Mouse (Mus musculus) thymus, postnatal 10 days (tissue): ENCODE measurements at regions not wholly inside any gene's neighbourhood (a gene's known extent, or its start where the extent isn't known, plus 50 kb on each side); places are given as distances from the start of the nearest gene placed in this dataset.

ENCODE experiments used
- DNase-seq, 2 experiments: peaks; one replicate each; pipeline ENCODE4 v3.0.0; 2021; ENCODE audit warnings: low spot score in 2 of 2

GRCm38 (mm10) chr1:47094498-47094897, 201.8 kb upstream of the Slc39a10 start:
- no peak for DNase-seq

- DNase-seq = no peak
Measured at GRCm38 (mm10) chr1:47093289-47093947, 200.8 kb upstream of the Slc39a10 start.

- no peak for DNase-seq
Measured at GRCm38 (mm10) chr1:47076423-47076822, 183.8 kb upstream of the Slc39a10 start.

GRCm38 (mm10) chr1:47058149-47058548, 165.5 kb upstream of the Slc39a10 start:
- no peak for DNase-seq

- DNase-seq = no peak
Measured at GRCm38 (mm10) chr1:47057344-47057743, 164.7 kb upstream of the Slc39a10 start.

- no peak for DNase-seq
Measured at GRCm38 (mm10) chr1:47051109-47051508, 158.5 kb upstream of the Slc39a10 start.

GRCm38 (mm10) chr1:47050492-47050891, 157.8 kb upstream of the Slc39a10 start:
- DNase-seq = no peak

GRCm38 (mm10) chr1:47037576-47037975, 144.9 kb upstream of the Slc39a10 start:
- no peak for DNase-seq

- DNase-seq = no peak
Measured at GRCm38 (mm10) chr1:47019356-47019755, 126.7 kb upstream of the Slc39a10 start.

- DNase-seq = no peak
Measured at GRCm38 (mm10) chr1:47014526-47014925, 121.9 kb upstream of the Slc39a10 start.

- no peak for DNase-seq
Measured at GRCm38 (mm10) chr1:47003746-47004145, 111.1 kb upstream of the Slc39a10 start.

GRCm38 (mm10) chr1:46999337-46999736, 106.7 kb upstream of the Slc39a10 start:
- DNase-seq = no peak

GRCm38 (mm10) chr1:46985978-46986377, 93.3 kb upstream of the Slc39a10 start:
- no peak for DNase-seq

- no peak for DNase-seq
Measured at GRCm38 (mm10) chr1:46983093-46983492, 90.4 kb upstream of the Slc39a10 start.

- peak in 1 of 2 experiments; percentile 47 for DNase-seq
Measured at GRCm38 (mm10) chr1:46970470-46970869, 77.8 kb upstream of the Slc39a10 start.

GRCm38 (mm10) chr1:46968361-46968760, 75.7 kb upstream of the Slc39a10 start:
- no peak for DNase-seq

GRCm38 (mm10) chr1:46966917-46967266, 74.2 kb upstream of the Slc39a10 start:
- DNase-seq = no peak

- no peak for DNase-seq
Measured at GRCm38 (mm10) chr1:46965996-46966916, 73.6 kb upstream of the Slc39a10 start.

- no peak for DNase-seq
Measured at GRCm38 (mm10) chr1:46963973-46964727, 71.5 kb upstream of the Slc39a10 start.
